Mouse (Mus musculus) cerebellum, adult 11-12 months (tissue): ENCODE measurements at regions not wholly inside any gene's neighbourhood (a gene's known extent, or its start where the extent isn't known, plus 50 kb on each side); places are given as distances from the start of the nearest gene placed in this dataset.

Experiments
- DNase-seq: peaks from one replicate; pipeline ENCODE4 v3.0.0; 2022

- no peak for DNase-seq
Measured at GRCm38 (mm10) chr5:64401737-64402136, 245.6 kb downstream of the Tbc1d1 start.

GRCm38 (mm10) chr5:64403077-64403981 lies 247.2 kb downstream of the Tbc1d1 start:
- no peak for DNase-seq

DNA sequence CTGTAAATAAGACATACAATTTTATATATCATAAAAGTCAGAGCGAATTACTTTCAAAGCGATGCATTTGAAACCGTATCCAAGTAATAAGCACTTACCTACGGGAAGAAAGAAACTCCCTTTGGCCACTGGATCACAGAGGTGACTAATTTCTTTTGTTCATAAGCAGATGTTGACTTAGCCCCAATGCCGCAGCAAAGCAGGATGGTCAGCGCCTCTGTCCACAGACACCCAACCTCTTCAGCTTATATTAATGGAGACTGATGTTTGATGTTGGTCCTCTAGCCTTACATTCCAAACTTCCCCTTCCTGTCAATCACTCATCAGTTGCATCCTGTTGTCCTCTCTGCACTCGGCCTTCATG lies 247.9 kb downstream of the Tbc1d1 start:
- no peak for DNase-seq

DNA sequence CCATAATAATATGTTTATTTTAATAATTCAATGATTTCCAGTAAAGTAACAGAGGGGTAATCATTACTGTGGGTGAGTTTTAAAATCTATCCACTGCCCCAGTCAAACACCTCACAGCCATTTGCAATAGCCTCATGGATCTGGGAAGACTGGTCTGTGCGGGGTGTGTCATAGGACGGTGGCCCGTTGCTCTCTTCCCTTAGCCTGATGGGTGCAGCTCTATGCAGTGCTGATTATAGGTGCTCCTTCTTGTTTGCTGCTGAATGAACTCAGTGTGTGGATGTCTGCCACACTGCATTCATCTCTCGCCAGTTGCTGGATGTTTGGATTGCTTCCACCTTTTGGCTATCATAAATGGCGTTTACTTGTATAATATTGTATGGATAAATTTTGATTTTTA lies 248.4 kb downstream of the Tbc1d1 start:
- DNase-seq: no peak

DNA sequence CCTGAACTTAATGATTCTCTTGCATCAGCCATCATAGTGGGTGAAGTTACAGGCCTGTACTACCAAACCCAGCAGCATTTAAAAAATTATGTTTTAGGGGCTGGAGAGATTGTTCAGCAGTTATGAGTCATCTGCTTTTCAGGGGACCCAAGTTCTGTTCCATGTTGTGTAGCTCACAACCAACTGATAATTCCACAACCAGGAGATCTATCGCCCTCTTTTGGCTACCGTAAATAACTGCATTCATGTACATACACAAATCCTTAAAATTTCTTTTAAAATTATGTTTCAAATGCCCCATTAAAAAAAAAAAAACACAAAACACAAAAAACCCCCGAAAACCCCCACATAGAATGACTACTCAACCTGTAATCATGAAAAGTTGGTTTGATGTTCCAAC lies 252.8 kb downstream of the Tbc1d1 start:
- DNase-seq: no peak

DNA sequence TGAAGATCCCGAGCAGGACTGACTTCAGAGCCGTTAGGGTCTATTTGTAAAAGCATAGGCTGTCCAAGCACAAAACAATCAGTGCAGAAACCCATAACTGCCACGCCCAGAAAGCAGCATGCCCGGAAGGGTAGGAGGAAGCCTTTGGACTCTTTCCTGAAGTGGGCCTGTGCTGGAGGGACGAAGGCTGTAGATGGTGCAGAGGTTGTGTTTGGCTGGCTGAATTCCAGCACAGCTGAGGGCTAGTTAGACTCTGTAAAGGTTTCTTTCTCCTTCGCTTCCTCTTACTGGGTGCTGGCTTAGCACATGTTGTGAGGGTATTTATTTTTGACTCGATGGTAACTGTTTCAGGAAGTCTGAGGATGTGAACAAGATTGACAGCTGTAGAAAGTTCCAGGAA lies 254.5 kb downstream of the Tbc1d1 start:
- DNase-seq: no peak

GRCm38 (mm10) chr5:64414519-64414918 lies 258.4 kb downstream of the Tbc1d1 start:
- DNase-seq: no peak

DNA sequence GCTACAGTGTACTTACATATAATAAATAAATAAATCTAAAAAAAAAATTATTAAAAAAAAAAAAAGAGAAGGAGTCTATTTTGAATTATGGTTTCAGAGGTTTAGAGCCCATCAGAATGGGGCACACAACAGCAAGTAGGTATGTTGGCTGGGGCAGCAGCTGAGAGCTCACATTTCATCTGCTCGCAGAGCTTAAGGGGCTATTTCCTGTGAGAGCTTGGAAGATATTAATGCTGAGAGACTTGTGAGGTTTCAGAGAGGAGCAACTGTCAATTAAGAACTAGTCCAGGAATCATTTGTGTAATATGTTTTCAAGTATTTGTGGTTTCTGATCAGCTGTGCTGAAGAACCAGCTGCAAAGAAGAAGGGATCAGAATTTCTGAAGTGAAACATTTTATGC lies 263.3 kb downstream of the Tbc1d1 start:
- DNase-seq: no peak

GRCm38 (mm10) chr5:64422787-64423587 lies 266.9 kb downstream of the Tbc1d1 start:
- no peak for DNase-seq

GRCm38 (mm10) chr5:64428822-64429221 lies 272.7 kb downstream of the Tbc1d1 start:
- DNase-seq: no peak

- no peak for DNase-seq
Measured at GRCm38 (mm10) chr5:64430501-64430900, 274.4 kb downstream of the Tbc1d1 start.

DNA sequence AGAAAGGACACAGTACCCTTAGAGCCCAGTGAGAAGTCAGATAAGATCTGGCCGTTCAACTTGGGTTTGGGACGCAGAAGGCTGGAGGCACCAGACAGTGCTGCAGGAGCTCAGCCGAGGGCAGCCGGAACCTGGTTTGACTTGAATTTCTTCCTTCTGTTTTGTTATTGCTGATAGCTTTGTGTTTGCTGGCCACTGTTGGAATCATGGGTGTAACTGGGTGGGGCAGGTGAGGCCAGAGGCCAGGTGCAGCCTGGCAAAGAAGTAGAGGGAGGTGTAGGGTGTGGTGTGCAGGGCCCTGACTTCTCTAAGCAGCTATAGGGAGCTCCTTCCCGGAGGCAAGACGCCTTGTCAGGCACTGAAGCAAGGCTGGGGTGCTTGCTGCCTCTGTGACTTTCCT lies 275.5 kb downstream of the Tbc1d1 start:
- DNase-seq: no peak

DNA sequence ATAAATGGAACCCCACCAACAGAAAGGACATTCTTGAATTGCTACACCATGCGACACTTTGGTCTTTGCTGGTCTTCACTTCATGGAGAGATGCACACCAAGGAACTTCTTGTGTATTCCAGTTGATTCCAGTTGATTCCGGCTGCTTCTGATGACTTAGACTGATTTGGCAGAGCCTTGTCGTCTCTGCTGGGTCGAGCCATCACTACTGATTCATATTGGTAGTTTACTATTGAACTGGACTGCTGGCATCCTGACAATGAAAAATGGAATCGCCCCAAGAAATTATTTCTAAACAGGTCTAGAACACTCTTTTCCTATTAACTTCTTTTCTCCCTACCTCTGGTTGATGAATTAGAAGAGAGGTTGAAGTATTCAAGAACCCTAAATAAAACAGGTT lies 277.7 kb downstream of the Tbc1d1 start:
- no peak for DNase-seq

GRCm38 (mm10) chr5:64435491-64435890 lies 279.4 kb downstream of the Tbc1d1 start:
- no peak for DNase-seq

DNA sequence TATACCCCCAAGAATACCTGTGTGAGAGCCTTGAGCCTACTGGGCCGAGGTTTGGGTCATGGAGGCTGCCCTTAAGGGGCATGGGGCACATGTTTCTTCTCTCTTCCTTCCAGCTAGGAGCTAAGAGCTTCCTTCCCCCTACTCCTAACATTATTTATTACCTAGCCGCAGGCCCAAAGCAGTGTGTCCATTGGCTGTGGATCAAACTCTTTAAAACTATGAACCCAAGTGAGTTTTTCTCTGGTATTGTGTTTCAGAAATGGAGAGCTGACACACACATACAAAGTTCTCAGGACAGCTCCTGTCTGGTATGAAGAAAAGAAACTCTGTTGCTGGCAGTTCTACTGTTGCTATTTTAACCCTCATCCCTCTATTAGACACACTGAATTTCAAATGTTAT lies 279.9 kb downstream of the Tbc1d1 start:
- DNase-seq: no peak

GRCm38 (mm10) chr5:64437720-64438119 lies 281.6 kb downstream of the Tbc1d1 start:
- no peak for DNase-seq

- DNase-seq: no peak
Measured at GRCm38 (mm10) chr5:64438446-64439134, 282.5 kb downstream of the Tbc1d1 start.

- DNase-seq: no peak
Measured at GRCm38 (mm10) chr5:64447847-64448246, 291.7 kb downstream of the Tbc1d1 start.

- DNase-seq: no peak
Measured at GRCm38 (mm10) chr5:64452668-64453334, 296.7 kb downstream of the Tbc1d1 start.

GRCm38 (mm10) chr5:64459807-64460206 lies 303.7 kb downstream of the Tbc1d1 start:
- DNase-seq: no peak

DNA sequence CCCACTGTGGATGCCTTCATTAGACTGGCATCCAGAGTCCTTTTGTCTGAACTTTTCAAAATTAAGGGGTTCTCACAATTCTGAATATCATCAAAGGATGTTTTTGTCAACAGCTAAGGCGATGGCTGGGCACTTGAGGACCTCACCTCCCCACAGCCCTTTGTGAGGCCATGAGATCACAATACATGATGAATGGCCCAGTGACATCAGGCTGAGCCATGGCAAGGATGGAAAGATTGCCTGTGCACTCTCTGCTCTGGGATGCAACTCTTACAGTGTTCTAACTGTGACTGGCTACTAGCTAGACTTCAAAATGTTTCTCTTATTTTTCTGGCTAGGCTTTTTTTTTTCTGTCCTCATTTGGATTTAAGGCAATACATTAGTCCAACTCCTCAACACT lies 304.8 kb downstream of the Tbc1d1 start:
- DNase-seq: no peak

DNA sequence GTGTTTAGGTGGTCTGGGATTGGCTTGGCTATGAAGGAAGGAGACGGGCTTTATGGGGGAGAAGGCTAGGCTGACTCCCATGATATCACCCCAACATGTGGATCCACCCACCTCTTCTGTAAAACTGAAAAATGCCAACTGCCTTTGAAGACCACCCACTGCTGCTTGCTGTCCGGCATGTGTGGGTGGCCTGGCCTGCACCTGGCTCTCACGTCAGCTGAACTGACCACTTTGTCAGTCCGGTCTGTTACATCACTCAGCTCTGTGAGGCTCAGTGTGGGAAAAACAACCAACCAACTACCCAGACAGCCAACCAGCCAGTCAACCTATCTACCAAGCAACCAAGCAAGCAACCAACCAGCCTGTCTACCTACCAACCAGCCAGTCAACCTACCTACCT lies 305.5 kb downstream of the Tbc1d1 start:
- no peak for DNase-seq

GRCm38 (mm10) chr5:64462411-64462810 lies 306.3 kb downstream of the Tbc1d1 start:
- DNase-seq: no peak
